Mouse (Mus musculus) embryonic facial prominence, embryonic 10.5 days (tissue): ENCODE data around the gene Rab25. TPM values are rescaled to one million over a fixed set of nuclear protein-coding genes. Genes with fewer than 3 reads are reported as not detected.
"Not testable (repeated sequence)": the region's sequence is repeated elsewhere in the genome, so short reads cannot be mapped to it uniquely, and the experiment has no call there.

Source experiments
- DNase-seq: peaks from one replicate; pipeline ENCODE4 v3.0.0-alpha.2; 2017; ENCODE audit warnings: low spot score
- H3K27ac ChIP-seq: fragments of 300-500 bp; sonication (generic); replicated peaks from 2 replicates; pipeline ENCODE4 v1.5.1; 2016; ENCODE audit warnings: mild to moderate bottlenecking
- H3K27me3 ChIP-seq: fragments of 300-500 bp; sonication (generic); replicated peaks from 2 replicates; pipeline ENCODE4 v1.6.1; 2016; ENCODE audit warnings: low read depth, mild to moderate bottlenecking; ENCODE audit not compliant: poor library complexity, severe bottlenecking
- H3K36me3 ChIP-seq: fragments of 300-500 bp; sonication (generic); replicated peaks from 2 replicates; pipeline ENCODE4 v1.6.1; 2016; ENCODE audit warnings: mild to moderate bottlenecking, moderate library complexity
- H3K4me1 ChIP-seq: fragments of 300-500 bp; sonication (generic); 2 replicates; pipeline ENCODE4 v1.6.1; 2016
- H3K4me3 ChIP-seq: fragments of 300-500 bp; sonication (generic); 2 replicates; pipeline ENCODE4 v1.5.1; 2016; ENCODE audit warnings: mild to moderate bottlenecking, moderate library complexity
- H3K9me3 ChIP-seq: fragments of 300-500 bp; sonication (generic); 2 replicates; pipeline ENCODE4 v1.6.1; 2016; ENCODE audit warnings: mild to moderate bottlenecking
- WGBS: fragments of 180-500 bp; shearing (Covaris S2); methylation state at CpG from one replicate; pipeline ENCODE4 v1.1.7; 2016; 5-methylcytosine and 5-hydroxymethylcytosine counted together
- polyA plus RNA-seq: library from polyadenylated mRNA; unstranded; fragments of >200 nt; fragmentation: Nextera tagmentation; extraction: Ambion mirVana; gene quantifications from 2 replicates; pipeline ENCODE4 v1.2.1, GENCODE M21; 2016

The Rab25 gene
- polyA plus RNA-seq, 1 experiment from 2014 or later = 5.8 TPM

DNA sequence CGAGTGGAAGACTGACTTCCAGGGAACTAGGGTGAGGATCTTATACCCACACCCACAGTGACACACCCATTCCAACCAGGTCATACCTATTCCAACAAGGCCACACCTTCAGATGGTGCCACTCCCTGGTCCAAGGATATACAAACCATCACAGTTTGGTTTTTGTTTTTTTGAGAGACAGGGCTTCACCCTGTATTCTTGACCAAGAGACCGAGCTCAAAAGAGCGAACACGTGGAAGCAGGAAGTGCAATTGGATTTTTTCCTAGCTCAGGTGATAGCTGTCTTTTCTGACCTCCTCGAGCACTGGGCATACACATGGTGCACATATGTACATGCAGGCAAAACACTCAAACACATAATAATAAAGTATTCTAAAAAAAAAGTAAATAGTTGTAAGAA is 29.7 kb upstream of the Rab25 start:
- Histone ChIP-seq H3K36me3 (peaks cover 22% of the 10 kb centered on the region), H3K4me1 (peaks cover 17% of the 10 kb centered on the region)
- 87% methylated on average over 5 of the region's 5 CpGs for WGBS
- H3K27me3 ChIP-seq, H3K4me3 ChIP-seq, H3K27ac ChIP-seq, DNase-seq, H3K9me3 ChIP-seq: not testable (repeated sequence)

DNA sequence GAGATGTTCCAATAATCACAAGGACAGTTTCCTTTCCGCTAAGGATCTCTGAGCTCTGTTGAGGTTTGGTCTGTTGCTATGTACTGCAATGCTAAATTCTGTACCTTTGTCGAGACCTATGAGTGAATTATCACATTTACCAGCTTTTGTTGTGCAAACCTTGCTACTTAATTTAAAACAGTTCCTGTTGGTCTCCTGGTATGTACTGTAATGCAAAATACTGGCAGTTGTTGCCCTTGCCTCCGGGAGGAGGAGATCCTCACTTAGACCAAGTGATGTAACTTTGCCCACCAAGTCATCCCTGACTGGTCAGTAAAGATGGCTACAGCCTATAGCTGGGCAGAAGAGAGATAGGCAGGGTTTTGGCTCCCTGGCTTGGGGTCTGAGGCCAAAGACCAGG is 27.4 kb upstream of the Rab25 start, which contains the start of gene Ssr2:
TSS of gene Ssr2 (plus strand) at position 337 of the 400 bp plus-strand sequence.
- Histone ChIP-seq H3K36me3 (peaks cover 4% of the 10 kb centered on the region), H3K4me3 (no peak within 1 kb of the TSS), H3K27ac (no peak within 1 kb of the TSS), H3K9me3 (no peaks in the 10 kb centered on the region), H3K27me3 (no peaks in the 10 kb centered on the region), H3K4me1 (peaks cover 11% of the 10 kb centered on the region)
- WGBS = 88% methylated on average over 3 of the region's 3 CpGs
- no peak for DNase-seq

DNA sequence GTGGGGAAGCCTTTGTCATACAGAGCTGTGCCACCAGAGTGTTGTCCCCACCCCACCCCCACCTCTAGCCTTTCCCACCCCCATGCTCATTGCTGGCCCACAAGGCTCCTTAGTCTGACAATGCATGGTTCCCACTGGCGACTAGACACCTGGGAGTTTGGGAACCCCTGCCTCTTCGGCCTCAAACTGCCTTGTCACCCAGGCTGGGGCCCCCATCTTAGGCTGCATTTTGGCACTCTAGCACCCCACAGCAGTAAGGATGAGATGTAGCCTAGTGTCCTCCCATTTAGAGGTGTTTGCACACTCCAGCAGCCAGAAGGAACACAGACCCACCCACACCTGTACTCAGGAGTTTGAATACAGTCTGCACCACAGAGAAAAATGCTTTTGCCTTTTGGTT is 25.7 kb upstream of the Rab25 start:
- Histone ChIP-seq H3K27me3 (no peaks in the 10 kb centered on the region), H3K4me1 (peaks cover under 1% of the 10 kb centered on the region; the same call in 1 of the 2 replicates), H3K36me3 (peaks cover 21% of the 10 kb centered on the region), H3K9me3 (no peaks in the 10 kb centered on the region), H3K27ac (no peak overlapping the region), H3K4me3 (no peak overlapping the region)
- WGBS = 92% methylated on average over 2 of the region's 2 CpGs
- no peak for DNase-seq

DNA sequence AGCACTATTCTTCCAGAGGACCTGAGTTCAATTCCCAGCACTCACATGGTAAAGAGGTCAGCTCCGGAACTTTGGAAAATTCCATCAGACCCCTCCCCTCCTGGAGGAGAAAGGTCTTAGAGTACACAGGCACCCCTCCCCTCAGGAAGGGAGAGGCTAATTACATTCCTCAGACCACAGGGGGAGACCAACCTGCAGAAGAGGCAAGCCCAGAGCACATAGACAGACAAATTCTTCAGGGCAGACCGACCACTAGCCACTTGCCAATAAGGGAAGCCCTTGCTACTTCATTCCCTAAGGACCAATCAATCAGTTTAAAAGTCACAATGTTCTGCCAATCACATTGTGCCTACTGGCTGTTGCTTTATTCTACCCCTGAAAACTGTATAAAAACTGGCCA is 24.7 kb upstream of the Rab25 start:
- no peak for DNase-seq
- WGBS = 75% methylated on average over 2 of the region's 2 CpGs
- Histone ChIP-seq H3K36me3 (peaks cover 31% of the 10 kb centered on the region), H3K9me3 (no peaks in the 10 kb centered on the region), H3K4me3 (no peak overlapping the region), H3K4me1 (no peaks in the 10 kb centered on the region), H3K27ac (no peak overlapping the region), H3K27me3 (no peaks in the 10 kb centered on the region)

DNA sequence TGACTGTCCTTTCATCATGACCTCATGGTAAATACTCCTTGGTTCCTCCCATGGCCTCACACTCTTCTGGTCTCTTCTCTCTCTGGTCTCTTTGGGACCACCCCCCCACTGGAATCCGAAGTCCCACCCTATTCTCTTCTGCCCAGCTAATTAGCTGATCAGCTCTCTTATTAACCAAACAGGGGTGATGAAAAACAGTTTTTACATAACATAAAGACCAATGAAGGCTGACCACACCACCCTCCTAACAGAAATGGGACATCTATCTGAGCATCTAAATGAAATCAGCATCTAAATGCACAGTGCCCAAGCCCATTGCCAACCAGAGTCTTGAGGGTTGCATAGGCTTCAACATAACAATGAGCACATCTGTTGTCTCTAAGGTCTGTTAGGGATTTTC is 23.8 kb upstream of the Rab25 start:
- WGBS = 71% methylated on average over 1 of the region's 1 CpGs
- Histone ChIP-seq H3K4me3 (no peak overlapping the region), H3K36me3 (peaks cover 41% of the 10 kb centered on the region), H3K27ac (no peak overlapping the region), H3K4me1 (no peaks in the 10 kb centered on the region), H3K9me3 (no peaks in the 10 kb centered on the region), H3K27me3 (no peaks in the 10 kb centered on the region)
- DNase-seq = no peak

DNA sequence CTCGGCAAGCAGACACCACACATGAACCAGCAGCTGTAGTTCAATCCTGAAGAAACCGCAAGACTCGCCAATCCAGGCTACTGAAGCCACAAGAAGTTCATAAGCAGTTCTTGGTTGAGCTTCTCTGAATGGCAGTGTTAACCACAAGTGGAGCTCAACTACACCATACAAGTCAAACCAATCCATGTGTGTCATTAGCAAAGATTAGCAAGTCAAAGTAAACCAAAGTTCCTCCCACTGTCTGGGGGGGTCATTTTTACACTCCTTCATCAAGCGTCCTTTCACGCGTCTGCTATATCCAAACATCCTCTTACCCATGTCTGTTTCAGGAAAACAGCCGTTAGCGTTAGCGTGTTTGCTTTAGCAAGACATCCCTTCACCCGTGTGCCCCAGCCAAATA is 22.2 kb upstream of the Rab25 start:
- H3K9me3 ChIP-seq = no peaks in the 10 kb centered on the region
- no peak overlapping the region for H3K27ac ChIP-seq
- WGBS = 94% methylated on average over 10 of the region's 10 CpGs
- DNase-seq = no peak
- H3K27me3 ChIP-seq = no peaks in the 10 kb centered on the region
- peaks cover 56% of the 10 kb centered on the region for H3K36me3 ChIP-seq
- no peak overlapping the region for H3K4me3 ChIP-seq
- H3K4me1 ChIP-seq = no peaks in the 10 kb centered on the region

DNA sequence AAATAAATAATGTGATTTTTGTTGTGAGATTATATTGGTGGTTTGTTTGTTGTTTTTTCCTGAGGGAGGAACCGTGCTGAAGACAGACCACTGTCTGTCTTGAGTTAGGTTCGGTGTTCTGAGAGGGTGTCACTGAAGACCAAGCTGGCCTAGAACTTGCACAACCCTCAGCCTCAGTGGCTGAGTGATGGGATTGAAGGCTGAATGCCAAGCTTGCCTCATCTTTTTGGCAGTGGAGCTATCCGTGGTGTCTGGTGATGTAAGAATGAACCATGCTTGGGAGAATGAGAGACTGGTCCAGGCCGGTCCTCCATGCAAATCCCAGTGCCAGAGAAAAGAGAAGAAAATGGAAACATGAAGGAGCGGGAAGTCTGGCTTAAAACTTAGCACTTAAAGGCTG is 21.6 kb upstream of the Rab25 start:
- Histone ChIP-seq H3K27ac (no peak overlapping the region), H3K4me3 (no peak overlapping the region), H3K9me3 (no peaks in the 10 kb centered on the region), H3K27me3 (no peaks in the 10 kb centered on the region), H3K4me1 (no peaks in the 10 kb centered on the region), H3K36me3 (peaks cover 63% of the 10 kb centered on the region)
- no peak for DNase-seq
- 91% methylated on average over 5 of the region's 5 CpGs for WGBS

DNA sequence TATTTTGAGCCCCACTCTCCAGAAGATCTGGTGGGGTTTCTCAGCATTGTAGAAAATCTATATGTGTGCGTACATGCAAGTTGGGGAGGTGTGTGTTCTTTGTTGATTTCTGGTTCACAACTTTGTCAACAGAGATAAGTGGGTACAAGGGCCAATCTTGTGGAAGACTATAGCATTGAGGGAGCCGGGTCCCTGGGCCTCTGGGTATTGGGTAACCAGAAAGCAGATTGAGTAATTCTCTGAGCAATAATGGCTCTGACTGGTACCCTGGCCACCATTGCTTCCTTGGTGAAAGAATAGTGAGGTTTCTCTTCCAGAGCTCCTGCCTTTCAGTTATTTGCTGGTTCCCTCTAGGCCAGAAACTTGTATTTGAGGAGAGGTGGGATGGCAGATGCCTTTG is 21.0 kb upstream of the Rab25 start:
- Histone ChIP-seq H3K4me1 (no peaks in the 10 kb centered on the region), H3K9me3 (no peaks in the 10 kb centered on the region), H3K36me3 (peaks cover 69% of the 10 kb centered on the region), H3K27me3 (no peaks in the 10 kb centered on the region), H3K27ac (no peak overlapping the region), H3K4me3 (no peak overlapping the region)
- 95% methylated on average over 2 of the region's 2 CpGs for WGBS
- DNase-seq = no peak

DNA sequence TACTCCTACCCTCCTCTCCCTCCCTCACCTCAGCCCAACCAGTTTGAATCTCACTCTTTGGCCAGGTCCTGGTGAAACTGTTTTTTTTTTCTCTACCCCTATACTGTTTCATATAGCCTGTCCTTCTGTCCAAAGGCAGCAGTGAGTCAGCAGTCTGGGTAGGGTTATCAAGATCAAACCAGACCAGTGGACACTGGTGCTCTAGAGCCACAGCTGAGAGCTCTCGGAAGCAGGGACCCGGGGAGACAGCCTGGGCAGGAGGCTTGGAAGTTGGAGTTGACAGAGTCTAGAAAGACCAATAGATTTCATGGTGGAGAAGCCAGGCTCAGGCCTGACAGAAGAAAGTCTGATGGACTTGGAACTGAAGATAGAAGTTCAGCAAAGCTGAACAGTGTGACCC is 20.5 kb upstream of the Rab25 start:
- peaks cover 73% of the 10 kb centered on the region for H3K36me3 ChIP-seq

DNA sequence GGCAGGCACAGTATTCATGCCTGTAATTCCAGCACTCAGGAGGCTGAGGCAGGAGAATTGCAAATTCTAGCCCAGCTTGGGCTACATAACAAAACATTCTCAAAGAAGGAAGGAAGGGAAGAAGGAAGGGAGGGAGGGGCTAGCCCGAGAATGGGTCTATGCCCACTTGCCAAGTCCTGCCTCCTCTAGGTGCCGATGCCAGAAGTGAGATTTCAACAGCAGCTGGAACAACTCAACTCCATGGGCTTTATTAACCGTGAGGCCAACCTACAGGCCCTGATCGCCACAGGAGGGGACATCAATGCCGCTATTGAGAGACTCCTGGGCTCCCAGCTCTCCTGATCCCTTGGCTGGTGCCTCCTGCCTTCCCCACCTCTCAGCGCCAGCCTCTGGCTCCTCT is 19.8 kb upstream of the Rab25 start:
- 96% methylated on average over 6 of the region's 6 CpGs for WGBS
- H3K4me1 ChIP-seq = no peaks in the 10 kb centered on the region
- no peak for DNase-seq
- no peaks in the 10 kb centered on the region for H3K27me3 ChIP-seq
- no peak overlapping the region for H3K4me3 ChIP-seq
- no peaks in the 10 kb centered on the region for H3K9me3 ChIP-seq
- peaks cover 81% of the 10 kb centered on the region for H3K36me3 ChIP-seq
- no peak overlapping the region for H3K27ac ChIP-seq

More for the DNA sequence above, 20.5 kb upstream of the Rab25 start:
- Histone ChIP-seq H3K27me3 (no peaks in the 10 kb centered on the region), H3K27ac (no peak overlapping the region), H3K4me1 (no peaks in the 10 kb centered on the region), H3K9me3 (no peaks in the 10 kb centered on the region), H3K4me3 (no peak overlapping the region)
- DNase-seq = no peak
- 93% methylated on average over 2 of the region's 2 CpGs for WGBS

DNA sequence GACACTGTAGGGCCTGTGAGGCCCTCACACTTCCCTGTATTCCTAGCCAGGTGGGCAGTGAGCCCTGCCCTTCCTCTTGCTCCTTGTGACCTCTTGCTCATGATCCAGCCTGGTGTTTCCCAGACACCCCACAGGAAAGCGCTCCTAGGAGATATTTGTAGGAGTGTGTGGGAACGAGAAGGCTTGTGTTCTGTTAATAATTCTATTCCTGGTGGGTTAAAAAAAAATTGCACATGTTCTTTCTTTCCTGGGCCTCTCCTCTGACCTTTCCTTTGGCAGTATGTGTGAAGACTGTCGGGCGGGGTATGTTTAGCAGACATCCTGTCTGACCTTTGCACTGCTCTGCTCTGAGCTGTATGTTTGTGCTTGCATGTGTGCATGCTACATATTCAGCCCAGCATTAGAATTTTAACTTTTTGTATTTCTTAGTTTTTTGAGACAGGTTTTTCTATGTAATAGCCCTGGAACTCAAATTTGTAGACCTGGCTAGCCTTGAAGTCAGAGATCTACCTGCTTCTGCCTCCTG is 18.5 kb upstream of the Rab25 start:
- H3K27me3 ChIP-seq = no peaks in the 10 kb centered on the region
- H3K4me3 ChIP-seq = no peak overlapping the region
- H3K4me1 ChIP-seq = no peaks in the 10 kb centered on the region
- 92% methylated on average over 4 of the region's 4 CpGs for WGBS
- H3K9me3 ChIP-seq = no peaks in the 10 kb centered on the region
- no peak for DNase-seq
- peaks cover 94% of the 10 kb centered on the region for H3K36me3 ChIP-seq
- H3K27ac ChIP-seq = no peak overlapping the region

DNA sequence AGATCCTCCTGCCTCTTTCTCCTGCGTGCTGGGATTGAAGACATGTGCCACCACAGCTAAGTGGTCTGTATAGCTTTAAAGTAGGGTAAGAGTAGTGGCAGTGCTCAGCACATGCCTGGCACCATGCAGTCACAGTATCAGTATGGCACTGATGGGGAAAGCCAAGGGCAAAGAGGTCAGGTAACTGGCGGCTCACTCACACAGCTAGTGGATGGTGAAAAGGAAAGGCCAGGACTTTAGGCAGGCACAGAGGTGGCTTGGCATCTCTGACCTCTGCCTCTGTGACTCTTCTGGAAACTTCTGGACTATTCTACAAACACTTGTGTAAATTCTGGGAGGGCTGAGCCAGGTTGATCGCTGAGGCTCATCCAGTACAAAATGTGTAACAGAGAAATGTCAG is 18.0 kb upstream of the Rab25 start:
- no peak for DNase-seq
- Histone ChIP-seq H3K4me3 (no peak overlapping the region), H3K27ac (no peak overlapping the region), H3K27me3 (no peaks in the 10 kb centered on the region), H3K9me3 (no peaks in the 10 kb centered on the region), H3K36me3 (peaks cover 98% of the 10 kb centered on the region), H3K4me1 (no peaks in the 10 kb centered on the region)
- 88% methylated on average over 3 of the region's 3 CpGs for WGBS

DNA sequence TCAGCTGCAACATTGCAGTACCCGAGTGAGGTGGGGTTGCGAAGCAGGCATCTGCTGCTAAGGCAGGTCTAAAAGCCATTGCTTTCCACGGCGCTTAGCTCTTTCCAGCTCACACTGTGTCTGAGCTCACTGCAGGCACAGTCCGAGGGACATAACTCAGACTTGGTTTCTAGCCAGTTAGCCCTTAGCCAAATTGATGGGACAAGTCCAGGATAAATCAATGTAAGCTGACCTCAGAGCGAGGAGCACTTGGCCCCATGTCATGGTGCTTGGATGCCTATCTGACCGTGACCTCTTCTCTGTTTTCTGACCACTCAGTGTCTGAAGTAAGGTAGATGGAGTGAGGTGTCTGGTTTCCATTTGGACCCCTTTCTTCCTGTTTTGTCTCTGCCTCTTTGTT is 15.9 kb upstream of the Rab25 start:
- Histone ChIP-seq H3K4me1 (no peaks in the 10 kb centered on the region), H3K9me3 (no peaks in the 10 kb centered on the region), H3K27me3 (no peaks in the 10 kb centered on the region), H3K4me3 (no peak overlapping the region), H3K27ac (no peak overlapping the region), H3K36me3 (peaks cover 100% of the 10 kb centered on the region)
- 90% methylated on average over 7 of the region's 7 CpGs for WGBS
- no peak for DNase-seq

DNA sequence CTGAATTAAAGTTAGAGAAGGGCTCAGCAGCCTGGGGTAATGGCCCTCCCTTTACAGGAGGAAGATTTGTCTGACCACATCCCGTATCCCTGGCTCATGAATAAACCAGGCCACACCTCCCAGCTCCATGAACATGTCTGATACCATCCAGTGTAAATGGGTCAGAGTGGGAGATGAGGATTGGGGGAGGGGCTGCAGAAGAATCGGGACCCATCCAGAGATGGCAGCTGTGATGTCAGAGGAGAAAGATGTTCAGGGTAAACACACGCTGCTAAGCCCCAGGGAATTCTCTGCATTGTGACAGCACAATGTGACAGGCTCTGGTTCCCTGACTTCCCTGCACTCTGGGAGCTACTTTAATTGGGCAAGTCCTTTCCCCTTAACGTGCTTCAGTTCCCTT is 15.3 kb upstream of the Rab25 start:
- H3K27ac ChIP-seq = no peak overlapping the region
- H3K9me3 ChIP-seq = no peaks in the 10 kb centered on the region
- WGBS = 77% methylated on average over 4 of the region's 4 CpGs
- no peaks in the 10 kb centered on the region for H3K4me1 ChIP-seq
- H3K36me3 ChIP-seq = peaks cover 100% of the 10 kb centered on the region
- no peaks in the 10 kb centered on the region for H3K27me3 ChIP-seq
- no peak for DNase-seq
- no peak overlapping the region for H3K4me3 ChIP-seq
